Mouse (Mus musculus) right cerebral cortex, postnatal 14 days (tissue): ENCODE measurements at regions not wholly inside any gene's neighbourhood (a gene's known extent, or its start where the extent isn't known, plus 50 kb on each side); places are given as distances from the start of the nearest gene placed in this dataset.
"Not testable (repeated sequence)": the region's sequence is repeated elsewhere in the genome, so short reads cannot be mapped to it uniquely, and the experiment has no call there.

Experiments
- DNase-seq: peaks from one replicate; pipeline ENCODE4 v3.0.0; 2022

DNA sequence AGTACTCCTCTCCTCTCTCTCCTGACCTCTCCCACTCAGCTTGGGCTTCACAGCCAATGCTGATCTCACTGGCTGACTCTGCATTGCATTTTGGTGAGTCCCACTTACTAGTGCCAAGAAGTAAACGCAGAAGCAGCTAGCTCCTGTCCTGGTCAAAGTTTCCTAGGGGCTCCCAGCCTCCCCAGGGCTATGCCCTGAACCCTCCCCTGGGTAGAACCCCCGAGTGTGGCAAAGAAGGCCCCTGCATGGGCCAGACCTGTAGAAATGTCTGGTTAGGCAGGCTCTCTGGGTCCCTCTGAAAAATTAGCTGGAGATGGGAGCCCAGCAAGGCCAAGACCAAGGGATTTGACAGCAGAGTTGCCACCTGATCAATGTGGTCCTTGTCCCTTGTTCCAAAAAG is 454.3 kb downstream of the Gm10330 start:
- DNase-seq: not testable (repeated sequence)

DNA sequence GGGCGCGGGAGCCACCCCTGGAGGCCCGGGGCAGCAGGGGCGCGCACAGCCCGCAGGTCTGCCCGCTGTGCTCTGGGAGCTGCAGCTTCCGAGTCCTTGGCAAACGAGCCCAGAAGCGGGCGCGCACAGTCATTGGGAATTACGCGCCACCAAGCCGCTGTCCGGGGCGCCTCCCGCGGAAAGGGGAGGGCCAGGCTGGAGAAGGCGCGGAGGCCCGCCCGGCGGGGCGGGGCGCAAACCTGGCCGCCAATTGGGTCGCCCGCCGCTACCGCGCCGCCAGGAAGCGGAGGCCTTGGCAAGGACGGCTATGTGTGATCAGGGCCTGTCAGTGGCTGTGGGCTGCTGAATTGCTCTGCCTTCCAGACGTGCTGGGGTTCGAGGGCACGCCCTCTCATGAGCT is 464.9 kb downstream of the Gm10330 start:
- DNase-seq: peak; percentile 2
